Mouse (Mus musculus) midbrain, postnatal 0 days (tissue): ENCODE data around the gene Iqschfp. TPM values are rescaled to one million over a fixed set of nuclear protein-coding genes. Genes with fewer than 3 reads are reported as not detected.
A peak's percentile ranks its signal among the peaks of the same experiment; 100 is the strongest.

Source experiments
- ATAC-seq: fragments of 200-750 bp; cut with Nextera tagmentation; 2 replicates; pipeline ENCODE4 v1.8.0; 2017; ENCODE audit warnings: moderate number of reproducible peaks, mild to moderate bottlenecking, moderate TSS enrichment, moderate library complexity; ENCODE audit not compliant: low FRiP score
- DNase-seq: peaks from one replicate; pipeline ENCODE4 v3.0.0-alpha.2; 2015; ENCODE audit warnings: low spot score
- H3K27ac ChIP-seq: fragments of 300-500 bp; sonication (generic); 2 replicates; pipeline ENCODE4 v1.5.1; 2014; ENCODE audit warnings: low read depth, mild to moderate bottlenecking, low read length, mixed read lengths
- H3K27me3 ChIP-seq: fragments of 300-500 bp; sonication (generic); 2 replicates; pipeline ENCODE4 v1.6.1; 2014; ENCODE audit warnings: low read length, control low read depth, mixed read lengths; ENCODE audit not compliant: insufficient read depth
- H3K36me3 ChIP-seq: fragments of 300-500 bp; sonication (generic); 2 replicates; pipeline ENCODE4 v1.6.1; 2014; ENCODE audit warnings: low read length, control low read depth, mixed read lengths; ENCODE audit not compliant: insufficient read depth
- H3K4me1 ChIP-seq: fragments of 300-500 bp; sonication (generic); 2 replicates; pipeline ENCODE4 v1.6.1; 2014; ENCODE audit warnings: mild to moderate bottlenecking, control low read depth, antibody characterized with exemption, low read length, mixed read lengths; ENCODE audit not compliant: insufficient read depth
- H3K4me2 ChIP-seq: fragments of 300-500 bp; sonication (generic); 2 replicates; pipeline ENCODE4 v1.6.1; 2014; ENCODE audit warnings: low read depth, mild to moderate bottlenecking, low read length, mixed read lengths; ENCODE audit not compliant: poor library complexity, severe bottlenecking
- H3K4me3 ChIP-seq: fragments of 300-500 bp; sonication (generic); 2 replicates; pipeline ENCODE4 v1.5.1; 2014; ENCODE audit warnings: low read depth, mild to moderate bottlenecking, low read length, moderate library complexity
- H3K9ac ChIP-seq: fragments of 300-500 bp; sonication (generic); replicated peaks from 2 replicates; pipeline ENCODE4 v1.6.1; 2014; ENCODE audit warnings: mild to moderate bottlenecking, low read length, moderate library complexity, mixed read lengths; ENCODE audit not compliant: poor library complexity, severe bottlenecking
- H3K9me3 ChIP-seq: fragments of 300-500 bp; sonication (generic); 2 replicates; pipeline ENCODE4 v1.6.1; 2016; ENCODE audit warnings: low read length, control low read depth
- CTCF ChIP-seq: IDR thresholded peaks from 2 replicates; pipeline ENCODE4 v1.5.1; 2016; ENCODE audit warnings: antibody characterized with exemption, mild to moderate bottlenecking
- WGBS: fragments of 180-500 bp; shearing (Covaris S2); extraction: QIAGEN DNeasy Blood & Tissue Kit; methylation state at CpG from one replicate; pipeline ENCODE4 v1.1.7; 2014; 5-methylcytosine and 5-hydroxymethylcytosine counted together
- polyA plus RNA-seq: library from polyadenylated mRNA; unstranded; fragments of >200 nt; fragmentation: Nextera tagmentation; extraction: Ambion mirVana; gene quantifications from 2 replicates; pipeline ENCODE4 v1.2.1, GENCODE M21; 2015
- total RNA-seq: library from RNA; depleted of rRNA; stranded (reverse); fragments of >200 nt; gene quantifications from 2 replicates; pipeline ENCODE4 v1.2.3, GENCODE M21; 2014

The Iqschfp gene
- total and polyA plus RNA-seq, 2 experiments from 2014 or later: 4.5 to 5.7 TPM

DNA sequence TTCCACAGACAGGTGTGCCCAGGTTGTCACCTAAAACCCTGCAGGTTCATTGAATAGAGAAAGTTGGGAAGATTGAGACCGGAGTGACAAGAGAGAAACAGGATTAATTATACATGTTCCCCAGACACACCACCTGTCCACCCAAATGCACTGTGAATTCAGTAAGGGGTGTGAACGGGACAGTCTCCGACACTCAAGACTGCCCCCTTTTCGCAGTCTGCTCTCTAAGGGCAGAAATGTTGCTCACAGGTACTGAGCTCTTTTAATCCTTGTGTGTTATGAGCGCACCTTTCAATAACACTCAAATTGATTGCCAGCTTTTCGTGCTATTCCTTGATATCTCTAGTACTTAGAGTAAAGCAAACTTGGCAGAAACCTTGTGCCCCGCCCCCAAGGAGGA, 460.9 kb downstream of the Iqschfp start:
- Histone ChIP-seq H3K9me3 (no peaks in the 10 kb centered on the region), H3K36me3 (no peaks in the 10 kb centered on the region), H3K27me3 (no peaks in the 10 kb centered on the region), H3K9ac (no peak overlapping the region), H3K4me1 (0 out of 2 replicates have a peak, but pooled peaks cover 2% of the 10 kb centered on the region), H3K4me2 (no peak overlapping the region), H3K27ac (no peak overlapping the region), H3K4me3 (no peak overlapping the region)
- ATAC-seq (no peak), DNase-seq (no peak)
- WGBS: 84% methylated on average over 7 of the region's 7 CpGs
- no peak for TF ChIP-seq CTCF

DNA sequence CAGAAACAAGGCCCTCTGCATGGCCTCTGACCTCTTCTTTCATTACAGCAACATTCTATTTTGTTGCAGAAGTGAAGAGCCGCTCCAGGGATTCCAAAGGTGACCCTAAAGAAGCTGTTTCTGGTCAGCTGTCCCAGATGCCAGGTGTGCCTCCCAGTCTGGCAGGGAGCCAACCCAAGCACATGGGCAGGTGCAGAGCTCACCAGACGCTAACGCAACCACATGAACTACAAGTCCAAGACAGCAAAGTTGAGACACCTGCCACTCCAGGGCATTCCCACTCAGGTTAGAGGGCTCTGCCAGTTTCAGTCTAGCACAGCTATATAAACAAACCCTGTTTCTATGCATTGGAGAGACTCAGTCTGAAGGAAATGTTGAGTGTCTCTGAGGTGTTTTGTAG, 461.5 kb downstream of the Iqschfp start:
- Histone ChIP-seq H3K4me1 (0 out of 2 replicates have a peak, but pooled peaks cover 2% of the 10 kb centered on the region), H3K4me3 (no peak overlapping the region), H3K27me3 (no peaks in the 10 kb centered on the region), H3K36me3 (no peaks in the 10 kb centered on the region), H3K9me3 (no peaks in the 10 kb centered on the region), H3K4me2 (no peak overlapping the region), H3K9ac (no peak overlapping the region), H3K27ac (no peak overlapping the region)
- no peak for ATAC-seq
- no peak for DNase-seq
- WGBS: 85% methylated on average over 3 of the region's 3 CpGs
- TF ChIP-seq CTCF: no peak

DNA sequence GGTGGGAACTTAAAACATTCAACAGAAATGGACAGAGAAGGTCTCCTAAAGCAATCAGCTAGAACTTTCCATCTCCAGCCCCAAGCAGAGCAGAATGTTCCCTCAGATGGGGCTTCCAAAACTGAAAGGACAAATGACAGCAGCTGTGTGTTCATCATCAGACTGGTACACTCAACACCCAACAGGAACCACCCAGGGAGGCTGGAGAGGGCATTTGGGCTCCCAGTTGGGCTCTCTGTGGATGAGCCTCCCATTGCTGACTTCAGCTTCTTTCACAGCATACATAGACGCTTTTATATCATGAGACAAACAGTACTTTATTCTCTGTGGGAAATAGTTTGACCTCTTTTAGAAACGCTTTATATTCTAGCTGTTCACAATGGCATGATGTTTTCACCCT, 464.5 kb downstream of the Iqschfp start:
- H3K4me3 ChIP-seq: no peak overlapping the region
- H3K27me3 ChIP-seq: no peaks in the 10 kb centered on the region
- no peaks in the 10 kb centered on the region for H3K4me1 ChIP-seq
- no peak for TF ChIP-seq CTCF
- H3K27ac ChIP-seq: no peak overlapping the region
- H3K9me3 ChIP-seq: no peaks in the 10 kb centered on the region
- DNase-seq (no peak), ATAC-seq (no peak)
- H3K4me2 ChIP-seq: no peak overlapping the region
- no peak overlapping the region for H3K9ac ChIP-seq
- WGBS: 86% methylated on average over 2 of the region's 2 CpGs
- no peaks in the 10 kb centered on the region for H3K36me3 ChIP-seq

DNA sequence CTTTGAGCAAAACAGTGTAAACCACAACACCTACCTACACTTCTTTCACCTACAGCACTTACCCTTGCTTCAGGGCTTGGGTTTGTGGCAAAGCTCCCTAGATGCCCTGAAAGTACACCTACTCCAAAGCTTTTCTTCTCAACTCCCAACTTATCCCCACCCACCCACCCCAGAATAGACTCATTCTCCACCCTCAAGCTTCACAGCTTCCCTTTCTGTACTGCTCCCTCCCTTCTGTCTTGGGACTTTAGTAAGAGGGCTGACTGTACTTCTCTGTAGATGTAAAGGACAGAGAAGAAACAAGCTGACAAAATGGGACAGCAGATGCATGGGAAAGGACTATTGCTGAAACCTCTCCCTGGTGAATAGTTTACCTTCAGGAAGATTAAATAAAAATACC, 476.0 kb downstream of the Iqschfp start:
- no peak for TF ChIP-seq CTCF
- Histone ChIP-seq H3K9ac (no peak overlapping the region), H3K4me3 (no peak overlapping the region), H3K27ac (no peak overlapping the region), H3K4me1 (no peaks in the 10 kb centered on the region), H3K9me3 (no peaks in the 10 kb centered on the region), H3K36me3 (no peaks in the 10 kb centered on the region), H3K27me3 (no peaks in the 10 kb centered on the region), H3K4me2 (no peak overlapping the region)
- DNase-seq (no peak), ATAC-seq (no peak)

DNA sequence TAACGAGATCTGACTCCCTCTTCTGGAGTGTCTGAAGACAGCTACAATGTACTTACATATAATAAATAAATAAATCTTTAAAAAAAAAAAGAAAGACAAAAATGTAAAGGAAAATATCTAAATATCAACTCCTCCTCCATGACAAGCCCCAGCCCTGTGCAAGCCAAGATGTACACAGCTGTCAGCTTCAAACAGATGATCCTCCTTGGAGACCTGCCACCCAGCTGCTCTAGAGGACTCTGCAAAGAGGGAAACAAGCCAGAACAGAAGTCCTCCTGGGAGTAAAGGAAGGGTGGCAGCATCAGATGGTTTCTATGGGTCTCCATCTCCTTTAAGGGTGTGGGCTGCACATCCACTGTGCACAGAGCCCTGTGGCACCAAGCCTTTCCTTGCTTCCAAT, 480.9 kb downstream of the Iqschfp start:
- no peak overlapping the region for H3K4me3 ChIP-seq
- no peak for TF ChIP-seq CTCF
- no peaks in the 10 kb centered on the region for H3K36me3 ChIP-seq
- no peak for DNase-seq
- H3K9me3 ChIP-seq: no peaks in the 10 kb centered on the region
- H3K4me2 ChIP-seq: no peak overlapping the region
- no peaks in the 10 kb centered on the region for H3K4me1 ChIP-seq
- no peak for ATAC-seq
- no peaks in the 10 kb centered on the region for H3K27me3 ChIP-seq
- no peak overlapping the region for H3K27ac ChIP-seq
- H3K9ac ChIP-seq: no peak overlapping the region
- WGBS: no CpG with 5 or more reads among the region's 1 CpGs

DNA sequence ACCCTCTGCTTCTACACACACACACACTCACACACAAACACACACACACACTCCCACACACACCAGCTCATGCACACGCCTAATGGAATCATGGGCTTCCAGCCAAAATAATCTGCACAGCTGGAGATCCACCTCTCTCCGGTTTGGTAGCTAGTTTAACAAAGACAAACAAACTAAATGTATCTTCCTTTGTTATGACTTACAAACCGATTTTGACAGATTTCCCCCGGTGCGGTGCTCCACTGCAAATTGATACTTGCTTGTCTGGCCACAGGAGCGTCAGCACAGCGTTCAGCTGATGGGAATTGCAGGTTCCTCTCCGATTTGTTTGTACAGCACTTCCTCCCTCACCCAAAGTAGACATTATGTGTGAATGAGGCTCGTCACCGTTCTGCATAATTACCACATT, 483.1 kb downstream of the Iqschfp start:
- no peak overlapping the region for H3K27ac ChIP-seq
- H3K36me3 ChIP-seq: no peaks in the 10 kb centered on the region
- DNase-seq (peak; percentile 21), ATAC-seq (no peak)
- H3K4me2 ChIP-seq: no peak overlapping the region
- no peak overlapping the region for H3K4me3 ChIP-seq
- 46% methylated on average over 10 of the region's 10 CpGs for WGBS
- H3K27me3 ChIP-seq: no peaks in the 10 kb centered on the region
- H3K9me3 ChIP-seq: no peaks in the 10 kb centered on the region
- no peaks in the 10 kb centered on the region for H3K4me1 ChIP-seq
- no peak for TF ChIP-seq CTCF
- H3K9ac ChIP-seq: no peak overlapping the region
